Mouse (Mus musculus): Measurements from ENCODE around the gene Igsf9.
A peak's percentile ranks its signal among the peaks of the same experiment; 100 is the strongest.

The Igsf9 gene

DNA sequence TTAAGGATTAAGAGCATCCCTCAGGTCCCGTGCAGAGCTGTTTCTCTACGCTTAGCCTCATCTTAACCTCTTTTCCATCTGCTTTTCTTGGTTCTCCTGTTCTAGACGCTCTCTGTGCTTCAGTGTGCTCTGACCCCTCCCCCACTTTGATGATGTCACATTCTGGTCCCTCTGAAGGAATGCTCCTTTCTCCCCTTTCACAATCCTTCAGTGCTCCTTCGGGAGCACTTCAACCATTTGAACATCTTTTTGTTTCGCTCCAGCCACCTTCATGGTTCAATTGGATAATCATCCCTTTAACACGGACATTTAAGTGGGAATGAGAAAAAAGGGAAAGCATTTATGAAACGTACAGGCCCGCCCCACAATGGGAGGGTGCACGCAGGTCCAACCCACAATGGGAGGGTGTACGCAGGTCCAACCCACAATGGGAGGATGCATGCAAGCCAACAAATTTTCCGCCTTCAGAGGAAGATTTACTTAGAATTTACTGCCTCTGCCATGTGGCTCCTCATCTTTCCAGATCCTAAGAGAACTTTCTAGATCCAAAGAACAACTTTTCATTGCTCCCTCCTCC is 13.2 kb upstream of the Igsf9 start:
- DNase-seq (ENCODE audit: low spot score in 2 of 2): no peak

DNA sequence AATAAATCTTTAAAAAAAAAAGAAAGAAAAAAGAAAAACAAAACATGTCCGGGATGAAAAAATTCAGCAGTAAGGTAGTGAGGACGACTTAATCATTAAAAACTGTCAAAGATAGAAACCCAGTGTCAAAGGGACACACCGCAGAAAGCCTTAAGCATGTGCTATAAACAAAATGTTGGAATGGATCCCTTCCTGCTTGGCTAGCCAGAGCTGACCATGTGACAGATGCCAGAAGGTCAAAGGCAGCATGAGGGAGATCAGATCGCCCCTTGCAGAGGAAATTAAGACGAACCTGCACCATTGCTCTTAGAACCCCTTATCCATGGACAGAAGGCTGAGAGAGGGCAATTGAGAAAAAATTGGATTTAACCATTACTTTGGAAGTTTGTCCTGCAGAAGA is 12.2 kb upstream of the Igsf9 start:
- DNase-seq (ENCODE audit: low spot score in 2 of 2): no peak

DNA sequence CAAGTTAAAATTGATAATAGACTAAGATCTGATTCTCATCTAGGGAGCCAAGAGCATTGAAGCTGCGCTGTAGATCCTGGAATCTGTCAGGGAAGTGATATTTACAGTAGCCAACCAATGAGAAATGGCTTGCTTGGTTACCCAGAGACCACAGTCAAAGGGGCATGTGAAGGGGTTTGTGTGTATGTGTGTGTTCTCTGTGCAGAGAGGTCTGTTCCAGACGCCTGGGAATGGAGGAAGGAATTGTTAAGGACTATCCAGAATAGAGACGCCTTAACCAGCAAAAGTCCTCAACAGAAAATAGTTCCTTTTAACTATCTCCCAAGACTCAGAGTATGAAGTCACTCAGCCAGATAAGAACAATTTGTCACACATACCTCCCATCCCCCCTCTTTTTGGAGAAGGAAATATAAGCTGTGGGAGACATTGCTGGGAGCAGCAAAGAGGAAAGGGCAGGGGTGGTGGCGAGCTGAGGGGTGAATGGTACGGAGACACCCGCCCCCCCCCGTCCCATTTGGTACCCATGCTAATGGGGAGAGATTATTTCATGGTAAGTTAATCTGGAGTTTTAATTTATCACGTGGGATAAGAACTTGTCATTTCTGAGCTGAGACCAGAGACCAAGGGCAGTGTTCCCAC is 11.7 kb upstream of the Igsf9 start:
- DNase-seq (ENCODE audit: low spot score in 2 of 2): no peak

DNA sequence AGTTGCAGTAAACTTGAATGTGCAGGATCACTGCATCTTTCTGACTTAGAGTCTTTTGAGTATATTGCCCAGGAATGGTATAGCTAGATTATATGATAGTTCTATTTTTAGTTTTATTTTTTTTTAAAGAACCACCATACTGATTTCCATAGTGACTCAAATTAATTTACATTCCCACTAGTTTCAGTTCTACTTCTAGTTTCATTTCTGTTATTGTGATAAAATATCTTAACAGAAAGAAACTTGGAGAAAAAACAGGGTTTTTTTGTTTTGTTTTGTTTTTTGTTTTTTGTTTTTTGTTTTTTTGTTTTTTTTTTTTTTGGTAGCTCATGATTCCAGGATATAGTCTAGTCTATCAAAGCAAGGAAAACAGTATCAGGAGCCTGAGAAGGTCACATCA is 8.7 kb upstream of the Igsf9 start:
- no peak for DNase-seq (ENCODE audit: low spot score in 2 of 2)

DNA sequence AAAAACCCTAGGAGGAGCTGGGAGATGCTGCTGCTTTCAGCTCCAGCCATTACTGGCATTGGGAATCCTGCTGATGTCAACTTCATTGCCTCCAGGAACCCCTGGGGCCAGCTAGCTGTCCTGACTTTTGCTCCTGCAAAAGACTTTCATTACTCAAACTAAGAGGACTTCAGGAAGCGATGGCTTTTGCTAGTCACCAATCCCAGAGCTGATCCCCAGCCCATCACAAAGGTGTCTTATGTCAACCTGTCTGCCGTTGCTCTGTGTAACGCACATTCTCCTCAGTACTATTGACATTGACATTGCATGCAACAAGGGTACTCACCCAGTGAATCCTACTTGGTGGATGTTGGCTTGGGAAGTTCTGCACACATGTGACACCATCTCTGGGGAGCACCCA is 7.4 kb upstream of the Igsf9 start:
- peak in 1 of 2 experiments; percentile 46 for DNase-seq (ENCODE audit: low spot score in 2 of 2)

DNA sequence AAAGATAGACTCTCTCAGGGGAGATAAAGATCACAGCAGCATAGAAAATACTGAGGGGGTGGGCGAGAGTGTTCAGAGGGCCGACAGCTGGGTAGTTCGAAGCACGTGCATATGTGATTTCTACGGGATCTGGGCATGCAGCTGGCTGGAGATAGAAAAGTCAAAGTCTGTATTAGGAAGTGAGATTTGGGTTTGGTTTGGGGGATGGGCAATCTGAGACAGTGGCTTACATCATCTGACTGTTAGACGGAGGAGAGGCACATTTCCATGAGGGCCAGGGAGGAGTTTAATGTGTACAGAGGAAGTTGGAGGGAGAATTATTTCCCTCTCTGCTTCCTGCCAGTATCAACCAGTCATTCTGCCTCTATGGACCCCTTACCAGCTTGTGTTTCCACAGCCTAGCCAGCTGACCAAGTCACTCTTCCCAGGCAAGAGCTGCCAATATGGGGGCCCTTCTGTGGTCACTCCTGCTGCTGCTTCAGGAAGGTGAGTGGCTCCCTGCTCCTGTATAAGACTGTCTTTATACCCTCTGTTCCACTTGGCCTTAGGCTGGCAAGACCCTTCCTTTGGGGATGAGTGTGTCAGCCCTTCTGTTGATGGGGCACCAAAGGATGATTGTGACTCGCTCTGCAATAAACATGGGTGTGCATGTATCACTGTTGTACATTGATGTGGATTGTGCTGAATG is 6.4 kb upstream of the Igsf9 start, which contains the start of gene Slamf9:
Slamf9 (plus strand) TSS at position 305 of the 688 bp plus-strand sequence.
- peak in 1 of 2 experiments; percentile 57 for DNase-seq (ENCODE audit: low spot score in 2 of 2)

DNA sequence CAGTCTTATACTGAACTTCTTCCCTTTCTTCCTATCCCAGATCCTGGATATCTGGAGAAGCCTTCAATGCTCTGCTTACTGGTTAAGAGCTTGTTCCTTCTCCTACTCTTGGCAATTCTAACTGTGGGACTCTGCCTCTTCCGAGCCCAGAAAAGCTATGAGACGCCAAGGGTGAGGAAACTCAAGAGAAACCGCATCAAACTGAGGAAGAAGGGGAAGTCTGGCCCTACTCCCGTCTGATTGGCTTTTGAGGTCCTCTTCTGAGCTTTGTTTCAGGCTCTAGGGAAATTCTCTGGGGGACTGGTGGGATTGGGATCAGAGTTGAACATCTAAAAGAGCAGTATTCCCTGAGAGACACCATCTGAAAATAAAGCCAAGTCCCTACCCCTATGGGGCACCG is 3.6 kb upstream of the Igsf9 start:
- no peak for DNase-seq (ENCODE audit: low spot score in 2 of 2)

DNA sequence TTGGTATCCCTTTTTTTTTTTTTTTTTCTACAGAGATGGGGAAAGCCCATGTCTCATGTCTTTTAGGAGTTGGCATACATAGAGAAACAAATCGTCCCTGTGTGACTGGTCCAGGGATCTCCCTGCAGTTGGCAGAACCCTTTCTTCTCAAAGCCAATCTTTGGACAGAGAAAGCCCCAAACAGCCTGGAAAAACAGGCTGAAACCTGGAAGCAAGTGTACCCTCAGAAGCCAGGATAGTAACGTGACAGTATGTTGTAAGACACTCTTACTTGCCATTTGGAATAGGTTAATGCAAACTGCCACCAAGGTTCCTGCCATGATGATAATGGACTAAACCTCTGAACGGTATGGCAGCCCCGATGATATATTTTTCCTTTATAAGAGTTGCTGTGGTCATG is 1.2 kb upstream of the Igsf9 start:
- no peak for DNase-seq (ENCODE audit: low spot score in 2 of 2)

DNA sequence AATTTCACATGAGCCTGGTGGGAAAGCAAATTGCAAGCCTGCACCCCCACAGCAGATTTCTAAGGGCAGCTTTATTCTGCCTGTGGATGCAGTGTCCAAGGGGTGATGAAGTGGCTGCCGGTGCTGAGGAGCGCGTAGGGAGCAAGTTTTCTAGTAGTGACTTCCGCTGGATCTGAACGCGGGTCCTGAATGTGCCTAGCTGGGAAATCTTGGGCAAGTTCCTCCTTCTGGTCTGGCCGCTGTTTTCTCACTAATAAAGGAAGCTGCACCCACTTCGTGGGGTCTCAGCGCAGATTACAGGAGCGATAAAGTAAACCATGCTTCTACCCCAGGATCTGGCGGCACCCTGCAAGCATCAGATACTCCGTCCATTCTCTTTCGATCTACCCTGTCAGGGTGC is 477 bp upstream of the Igsf9 start:
- DNase-seq (ENCODE audit: low spot score in 2 of 2): peak in 1 of 2 experiments; percentile 61

DNA sequence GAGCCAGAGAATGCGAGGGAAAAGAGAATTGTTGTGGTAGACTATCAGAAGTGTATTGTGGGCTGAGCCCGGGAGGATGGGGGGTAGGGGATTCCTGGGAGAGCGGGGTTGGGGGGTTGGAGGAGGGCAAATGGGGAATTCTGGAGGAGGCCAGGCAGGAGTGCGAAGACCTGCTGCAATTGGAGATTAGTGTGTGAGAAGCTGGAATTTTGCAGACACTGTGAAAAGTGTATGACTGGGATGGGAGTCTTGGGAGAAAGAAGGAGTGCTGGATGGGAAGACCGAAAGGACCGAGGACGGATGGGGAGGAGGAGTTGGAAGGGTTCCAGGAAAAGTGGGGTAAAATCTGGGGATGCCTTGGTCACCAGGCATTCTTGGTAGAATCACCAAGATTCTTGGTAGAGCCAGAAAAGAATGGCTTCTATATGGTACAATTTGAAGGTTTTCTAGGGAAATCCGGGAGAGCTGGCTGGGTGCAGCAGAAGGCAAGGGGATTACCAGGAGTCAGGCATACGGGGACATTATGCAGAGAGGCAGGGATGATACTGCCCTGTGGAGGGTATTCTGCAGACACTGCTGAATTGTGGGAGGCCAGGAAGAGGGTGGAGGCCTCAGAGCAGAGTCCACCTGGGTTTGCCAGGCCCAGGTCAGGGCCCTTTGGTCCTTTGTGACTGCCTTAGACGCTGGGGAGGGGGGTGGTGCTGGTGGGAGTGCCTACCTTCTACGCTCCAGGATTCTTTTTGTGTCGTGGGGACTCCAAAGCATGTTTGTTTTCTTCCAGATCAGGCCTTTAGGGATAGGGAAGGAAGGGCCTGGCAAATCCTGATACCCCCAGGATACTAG is 1.2 kb downstream of the Igsf9 start:
- DNase-seq (ENCODE audit: low spot score in 2 of 2): peak in 1 of 2 experiments; percentile 52

DNA sequence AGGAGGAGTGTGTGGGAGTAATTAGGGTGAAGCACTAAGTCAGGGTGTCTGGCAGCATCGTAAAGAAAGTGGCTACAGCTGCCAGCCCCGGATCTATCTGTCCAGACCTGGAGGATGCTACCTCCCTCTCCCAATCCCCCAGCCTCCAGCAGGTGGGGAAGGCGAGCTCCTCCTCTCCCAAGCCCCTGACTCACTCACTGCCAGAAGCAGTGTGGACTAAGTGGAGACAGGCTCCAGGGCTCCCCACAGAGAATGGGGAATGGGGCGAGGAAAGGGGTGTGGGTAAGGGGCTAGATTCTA is 1.7 kb downstream of the Igsf9 start:
- peak in 1 of 2 experiments; percentile 52 for DNase-seq (ENCODE audit: low spot score in 2 of 2)

DNA sequence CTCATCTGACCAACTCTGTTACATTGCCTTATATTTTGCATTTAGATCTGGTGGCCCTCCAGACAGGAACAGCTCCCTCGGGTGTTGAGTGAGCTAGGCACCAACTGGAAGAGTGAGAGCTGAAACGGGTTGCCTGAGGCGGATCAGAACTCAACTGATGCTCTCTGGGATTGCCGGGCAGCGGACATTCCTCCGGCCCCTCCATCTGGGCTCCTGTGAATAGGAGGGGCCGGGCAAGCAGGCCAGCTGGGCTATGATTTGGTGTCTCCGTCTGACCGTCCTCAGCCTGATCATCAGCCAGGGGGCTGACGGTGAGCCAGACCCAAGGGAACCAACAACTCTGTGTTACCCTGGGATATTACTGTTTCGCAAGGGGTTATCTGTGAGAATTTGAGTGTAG is 2.6 kb downstream of the Igsf9 start:
- DNase-seq (ENCODE audit: low spot score in 2 of 2): no peak

DNA sequence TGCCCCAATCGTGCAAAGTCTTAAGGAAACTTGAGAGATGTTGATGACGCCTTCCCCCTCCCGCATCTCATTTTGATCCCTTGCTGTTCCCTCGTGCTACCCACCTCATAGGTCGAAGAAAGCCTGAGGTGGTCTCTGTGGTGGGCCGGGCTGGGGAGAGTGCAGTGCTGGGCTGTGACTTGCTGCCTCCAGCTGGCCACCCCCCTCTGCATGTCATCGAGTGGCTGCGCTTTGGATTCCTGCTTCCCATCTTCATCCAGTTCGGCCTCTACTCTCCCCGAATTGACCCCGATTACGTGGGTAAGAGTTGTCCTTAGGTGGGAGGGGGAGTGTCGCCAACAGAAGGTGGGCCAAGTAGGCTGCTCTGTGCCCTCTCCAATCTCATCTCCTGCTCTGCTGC is 3.1 kb downstream of the Igsf9 start:
- DNase-seq (ENCODE audit: low spot score in 2 of 2): no peak

DNA sequence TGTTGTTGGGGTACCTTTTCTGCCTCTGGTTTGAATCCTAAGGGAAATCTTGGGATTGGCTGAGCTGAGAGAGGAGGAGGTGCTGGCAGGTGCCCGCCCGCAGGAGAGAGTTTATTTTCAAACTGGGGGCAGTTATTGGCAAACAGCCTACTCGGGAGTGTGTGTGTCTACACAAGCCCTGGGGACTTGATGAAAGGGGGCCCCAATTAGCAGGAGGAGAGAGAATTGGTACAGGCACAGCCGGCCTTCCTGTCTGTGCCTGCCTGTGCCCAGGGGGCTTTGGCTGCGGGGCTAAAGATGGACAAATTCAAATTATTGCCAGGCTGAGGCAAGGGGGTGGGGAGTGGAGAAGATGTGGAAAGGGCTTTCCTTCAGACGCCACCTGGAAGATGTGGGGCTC is 4.2 kb downstream of the Igsf9 start:
- DNase-seq (ENCODE audit: low spot score in 2 of 2): no peak

DNA sequence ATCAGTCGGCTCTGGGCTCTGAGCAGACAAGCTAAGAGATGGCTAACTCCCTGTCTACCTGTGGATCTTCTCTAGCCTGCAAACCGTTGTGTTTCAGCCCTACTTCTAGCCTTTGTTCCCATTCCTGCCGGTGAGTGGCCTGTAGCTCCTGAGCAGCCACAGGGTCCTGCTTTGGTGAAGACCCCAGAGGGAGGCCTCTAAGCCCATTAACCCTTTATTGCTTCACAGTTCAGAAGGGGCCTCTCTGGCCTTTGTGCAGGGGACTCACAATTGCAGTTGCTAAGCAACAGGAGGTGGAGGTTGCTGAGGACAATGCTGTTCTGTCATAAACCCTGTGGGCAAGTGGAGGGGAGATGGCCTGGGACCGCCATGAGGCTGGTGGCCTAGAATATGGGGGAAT is 4.6 kb downstream of the Igsf9 start:
- no peak for DNase-seq (ENCODE audit: low spot score in 2 of 2)

DNA sequence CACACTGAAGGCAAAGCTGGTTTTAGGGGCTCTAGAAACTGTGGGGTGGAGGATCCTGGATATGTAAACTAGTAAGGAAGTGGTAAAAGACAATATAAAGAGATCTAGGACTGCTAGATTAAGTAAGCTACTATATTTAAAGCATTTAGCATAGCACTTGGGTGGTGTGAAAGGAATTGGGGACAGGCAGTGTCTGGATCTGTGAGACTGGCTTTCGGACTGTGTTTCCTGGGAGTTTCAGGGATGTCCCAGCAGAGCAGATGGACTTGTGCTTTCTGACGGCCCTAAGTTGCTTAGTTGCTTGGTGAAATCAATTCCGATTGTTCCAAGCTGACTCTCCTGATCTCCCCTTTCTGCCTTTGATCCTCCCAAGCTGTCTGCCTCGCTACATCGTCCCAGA is 5.1 kb downstream of the Igsf9 start:
- DNase-seq (ENCODE audit: low spot score in 2 of 2): no peak

DNA sequence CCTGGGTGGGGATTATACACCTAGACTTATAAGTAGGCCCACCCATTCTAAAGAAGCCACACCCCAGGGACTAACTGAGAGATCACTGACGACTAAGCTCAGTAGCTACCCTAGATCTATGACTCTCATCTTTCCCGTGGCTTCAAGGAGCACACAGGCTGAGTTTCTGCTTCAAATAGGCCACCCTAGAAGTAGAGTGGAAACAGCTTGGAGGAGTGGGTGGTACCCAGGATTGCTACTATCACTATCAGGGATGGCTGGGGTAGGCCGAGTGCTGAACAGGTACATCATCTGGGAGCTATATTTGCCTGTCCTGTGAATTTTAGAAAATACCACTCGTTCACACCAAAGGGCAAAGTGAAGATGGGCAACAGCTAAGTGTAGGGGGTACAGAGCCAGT is 6.3 kb downstream of the Igsf9 start:
- no peak for DNase-seq (ENCODE audit: low spot score in 2 of 2)

DNA sequence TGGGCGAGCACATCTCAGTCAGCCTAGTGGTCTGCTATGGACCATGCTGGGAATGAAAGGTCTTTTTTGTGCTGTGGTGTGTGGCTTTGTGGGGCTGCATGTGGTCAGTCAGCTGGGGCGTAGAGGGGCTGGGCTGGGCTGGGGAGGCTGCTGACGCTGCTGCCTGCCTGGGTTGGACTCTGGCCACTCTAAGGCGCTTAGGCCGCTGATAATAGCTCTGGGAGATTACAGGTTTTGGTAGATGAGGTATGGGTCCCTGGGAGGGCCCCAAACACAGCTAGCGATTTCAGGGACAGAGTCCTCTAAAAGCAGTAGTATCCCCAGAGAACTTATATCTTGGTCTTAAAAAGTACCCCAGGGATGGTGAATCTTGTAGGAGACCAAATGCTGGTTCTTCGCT is 7.2 kb downstream of the Igsf9 start:
- no peak for DNase-seq (ENCODE audit: low spot score in 2 of 2)

DNA sequence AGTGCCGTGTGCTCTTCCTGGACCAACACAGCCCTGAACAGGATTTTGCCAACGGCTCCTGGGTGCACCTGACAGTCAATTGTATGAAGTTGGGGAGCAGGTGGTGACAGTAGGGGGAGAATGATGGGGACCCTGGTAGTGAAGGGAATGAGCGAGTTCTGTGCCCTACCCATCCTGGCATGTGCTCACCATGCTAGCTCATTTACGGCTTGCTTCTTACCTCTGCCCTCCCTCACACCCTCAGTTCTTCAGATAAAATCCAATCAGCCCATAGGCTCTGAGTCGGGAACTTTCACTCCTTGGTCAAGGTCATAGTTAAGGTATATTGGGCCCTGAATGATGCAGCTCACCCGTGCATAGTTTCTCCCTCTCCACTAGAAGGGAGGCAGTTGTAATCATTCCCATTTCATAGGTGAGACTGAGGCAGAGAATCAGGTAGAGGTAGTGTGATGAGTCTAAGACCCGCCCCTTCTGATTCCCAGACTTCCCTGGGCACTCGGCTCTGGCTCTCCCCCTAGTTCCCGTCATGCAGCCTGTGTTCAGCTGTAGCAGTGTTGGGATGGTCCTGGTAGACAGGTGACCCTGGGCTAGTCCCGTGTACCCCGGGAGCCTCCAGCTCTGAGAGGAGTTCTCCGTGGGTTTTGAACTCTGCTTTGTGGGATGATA is 8.1 kb downstream of the Igsf9 start:
- no peak for DNase-seq (ENCODE audit: low spot score in 2 of 2)

DNA sequence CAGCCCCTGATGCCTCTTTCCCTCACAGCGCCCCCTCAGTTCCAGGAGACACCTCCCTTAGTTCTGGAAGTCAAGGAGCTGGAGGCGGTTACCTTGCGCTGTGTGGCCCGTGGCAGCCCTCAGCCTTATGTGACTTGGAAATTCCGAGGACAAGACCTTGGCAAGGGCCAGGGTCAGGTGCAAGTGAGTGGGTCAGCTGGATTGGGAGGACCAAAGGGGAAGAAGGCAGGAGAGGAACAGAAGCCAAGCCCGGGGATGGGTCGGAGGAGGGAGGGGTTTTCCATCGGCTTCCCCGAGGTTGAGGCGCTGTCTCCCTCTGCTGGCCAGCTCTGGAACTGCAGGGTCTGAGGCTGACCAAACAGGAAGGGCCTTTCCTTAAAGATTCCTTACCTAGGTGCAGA is 8.7 kb downstream of the Igsf9 start:
- peak; percentile 77 to 94 for DNase-seq (ENCODE audit: low spot score in 2 of 2)

DNA sequence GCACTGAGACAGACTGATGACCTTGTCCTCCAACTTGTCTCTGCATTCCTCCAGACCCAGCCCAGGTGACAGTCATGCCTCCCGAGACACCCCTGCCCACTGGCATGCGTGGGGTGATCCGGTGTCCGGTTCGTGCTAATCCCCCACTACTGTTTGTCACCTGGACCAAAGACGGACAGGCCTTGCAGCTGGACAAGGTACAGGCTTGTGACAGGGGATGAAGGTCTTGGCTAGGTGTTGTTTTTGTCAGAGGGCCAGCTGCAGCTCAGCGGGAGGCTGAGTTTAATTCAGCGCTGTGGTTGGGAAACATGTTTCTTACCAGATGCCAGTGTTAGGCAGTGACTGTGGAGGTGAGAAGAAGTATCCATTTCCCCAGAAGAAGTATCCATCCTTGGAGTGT is 10.5 kb downstream of the Igsf9 start:
- peak in 1 of 2 experiments; percentile 60 for DNase-seq (ENCODE audit: low spot score in 2 of 2)

DNA sequence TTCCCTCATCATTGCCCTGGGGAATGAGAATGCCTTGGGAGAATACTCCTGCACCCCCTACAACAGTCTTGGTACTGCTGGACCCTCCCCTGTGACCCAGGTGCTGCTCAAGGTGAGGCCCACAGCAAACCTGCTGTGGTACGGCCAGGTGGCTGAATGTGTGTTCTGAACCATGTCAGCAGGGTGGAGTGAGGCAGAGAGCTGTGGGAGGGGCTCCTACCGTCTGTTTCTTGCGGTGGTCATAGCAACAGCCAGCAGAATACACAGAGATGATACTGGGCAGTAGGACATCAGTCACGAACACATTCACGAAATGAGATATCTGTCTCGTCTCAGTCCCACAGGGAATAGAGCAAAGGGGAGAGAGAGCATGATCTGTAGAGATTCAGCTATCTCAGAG is 11.9 kb downstream of the Igsf9 start:
- DNase-seq (ENCODE audit: low spot score in 2 of 2): no peak

All from spleen, postnatal 4 days (tissue).